Mouse (Mus musculus): Measurements from ENCODE around the gene Enah.

Enah gene

GRCm38 (mm10) chr1:182027426-182027979 lies 7.7 kb upstream of the Enah start:
- no peak for DNase-seq

- DNase-seq = no peak
Measured at GRCm38 (mm10) chr1:182026821-182027220, 7.0 kb upstream of the Enah start.

GRCm38 (mm10) chr1:182026120-182026519 lies 6.3 kb upstream of the Enah start:
- no peak for DNase-seq

GRCm38 (mm10) chr1:182021691-182022299 lies 2.0 kb upstream of the Enah start:
- DNase-seq = no peak

GRCm38 (mm10) chr1:182020831-182021460 lies 1.2 kb upstream of the Enah start:
- DNase-seq = peak; percentile 35

- DNase-seq = no peak
Measured at GRCm38 (mm10) chr1:182019266-182019925, 394 bp downstream of the Enah start.

GRCm38 (mm10) chr1:182018397-182019265 lies 1.2 kb downstream of the Enah start:
- DNase-seq = peak; percentile 39

- no peak for DNase-seq
Measured at GRCm38 (mm10) chr1:182005831-182006230, 14.0 kb downstream of the Enah start.

GRCm38 (mm10) chr1:181998673-181999072 lies 21.1 kb downstream of the Enah start:
- DNase-seq = no peak

- DNase-seq = no peak
Measured at GRCm38 (mm10) chr1:181997791-181998190, 22.0 kb downstream of the Enah start.

- DNase-seq = no peak
Measured at GRCm38 (mm10) chr1:181993597-181993996, 26.2 kb downstream of the Enah start.

- no peak for DNase-seq
Measured at GRCm38 (mm10) chr1:181988367-181988766, 31.4 kb downstream of the Enah start.

GRCm38 (mm10) chr1:181987226-181987625 lies 32.6 kb downstream of the Enah start:
- no peak for DNase-seq

GRCm38 (mm10) chr1:181985880-181986279 lies 33.9 kb downstream of the Enah start:
- DNase-seq = no peak

GRCm38 (mm10) chr1:181984811-181985210 lies 35.0 kb downstream of the Enah start:
- no peak for DNase-seq

GRCm38 (mm10) chr1:181980017-181980719 lies 39.6 kb downstream of the Enah start:
- peak; percentile 24 for DNase-seq

GRCm38 (mm10) chr1:181975510-181975909 lies 44.3 kb downstream of the Enah start:
- no peak for DNase-seq

GRCm38 (mm10) chr1:181974897-181975296 lies 44.9 kb downstream of the Enah start:
- DNase-seq = no peak

- DNase-seq = no peak
Measured at GRCm38 (mm10) chr1:181965277-181965676, 54.5 kb downstream of the Enah start.

- no peak for DNase-seq
Measured at GRCm38 (mm10) chr1:181963827-181964226, 56.0 kb downstream of the Enah start.

GRCm38 (mm10) chr1:181963351-181963750 lies 56.4 kb downstream of the Enah start:
- DNase-seq = no peak

GRCm38 (mm10) chr1:181960383-181960782 lies 59.4 kb downstream of the Enah start:
- DNase-seq = no peak
